Mouse (Mus musculus) liver, embryonic 14 days (tissue): Measurements from ENCODE around the gene Zfp287. TPM values are rescaled to one million over a fixed set of nuclear protein-coding genes. Genes with fewer than 3 reads are reported as not detected.

Experiments used
- polyA plus RNA-seq: library from polyadenylated mRNA; depleted of rRNA; stranded (reverse); fragments of >200 nt; gene quantifications from 2 replicates; pipeline ENCODE4 v1.2.3, GENCODE M21; 2012; rRNA removed

The Zfp287 gene
- 0.18 and 0.28 TPM in 2 replicates for polyA plus RNA-seq

DNA sequence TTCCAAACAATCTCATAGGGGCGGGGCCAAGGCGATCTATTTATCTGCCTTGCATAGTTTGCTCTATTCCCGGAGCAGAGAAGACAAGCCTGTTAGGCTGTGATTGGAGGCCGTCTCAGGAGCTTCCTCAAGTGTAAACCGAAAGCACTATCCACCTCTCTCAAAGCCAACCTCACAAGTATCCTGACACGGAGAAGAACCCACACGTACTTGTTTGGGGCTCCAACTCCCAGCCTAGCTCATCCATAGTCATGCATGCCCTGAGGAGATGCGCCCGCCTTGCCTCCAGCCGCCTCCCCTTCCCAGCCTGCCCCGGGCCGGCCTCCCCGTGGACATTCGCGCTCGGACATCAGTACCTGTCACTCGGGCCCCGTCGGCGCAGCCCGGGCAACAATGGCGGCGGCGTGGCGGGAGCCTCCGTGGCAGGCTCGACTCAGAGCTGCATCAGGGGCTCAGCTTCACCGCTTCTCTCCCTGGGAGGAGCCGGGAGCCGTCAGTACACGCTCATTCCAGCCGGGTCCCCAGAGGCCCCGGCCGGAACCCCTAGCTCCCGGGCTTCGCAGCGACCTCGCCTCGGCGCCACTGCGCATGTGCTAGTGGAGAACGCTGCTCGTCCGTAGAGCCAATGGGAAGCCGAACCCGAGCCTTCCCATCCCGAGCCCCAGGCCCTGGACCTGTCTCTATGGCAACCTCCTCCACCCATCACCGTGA lies at the start of gene Zfp287:
Gene Zfp287, minus strand, starts transcription at position 595 of the 711 bp plus-strand sequence.

DNA sequence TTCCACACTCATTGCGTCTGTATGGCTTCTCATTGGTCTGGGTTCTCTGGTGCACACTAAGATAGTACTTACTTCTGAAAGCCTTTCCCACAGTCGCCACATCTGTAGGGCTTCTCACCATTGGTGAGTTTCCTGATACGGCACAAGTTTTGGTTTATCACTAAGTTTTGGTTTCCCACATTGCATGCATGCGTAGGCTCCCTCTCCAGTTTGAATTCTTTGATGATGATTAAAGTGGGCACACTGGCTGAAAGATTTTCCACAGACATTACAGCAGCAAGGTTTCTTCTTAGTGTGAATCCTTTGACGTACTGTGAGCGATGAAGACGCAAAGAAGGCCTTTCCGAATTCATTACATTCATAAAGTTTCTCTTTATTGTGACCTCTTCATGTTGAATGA lies 21.1 kb upstream of the Zfp287 start, which contains the start of gene Gm10428:
Gene Gm10428, plus strand, starts transcription at position 321 of the 400 bp plus-strand sequence.

Other genes with a start within 250 kb of the Zfp287 start
- 24.1 and 27.2 TPM in 2 replicates for gene Cenpv, start 192.6 kb downstream of the Zfp287 start, polyA plus RNA-seq
- gene Ubb, start 180.7 kb downstream of the Zfp287 start, polyA plus RNA-seq = 918 and 1,034 TPM in 2 replicates
- gene Trpv2, start 157.4 kb downstream of the Zfp287 start, polyA plus RNA-seq = 2.9 and 3.8 TPM in 2 replicates
- 0.98 and 1.1 TPM in 2 replicates for gene Lrrc75a, start 83.4 kb downstream of the Zfp287 start, polyA plus RNA-seq
- 7.4 and 9.2 TPM in 2 replicates for gene Mmgt2, start 83.2 kb downstream of the Zfp287 start, polyA plus RNA-seq
- gene Gm10428, start 21.2 kb upstream of the Zfp287 start, polyA plus RNA-seq = not detected in 2 replicates
- 0.53 and 0.62 TPM in 2 replicates for gene Zfp286, start 57.6 kb upstream of the Zfp287 start, polyA plus RNA-seq
- 0.44 and 0.45 TPM in 2 replicates for gene Trim16, start 88.3 kb upstream of the Zfp287 start, polyA plus RNA-seq
- gene Fbxw10, start 115.2 kb upstream of the Zfp287 start, polyA plus RNA-seq = 0.02 and 0.07 TPM in 2 replicates
- gene Tvp23b, start 147.6 kb upstream of the Zfp287 start, polyA plus RNA-seq = 12.8 and 15.0 TPM in 2 replicates
- gene Cdrt4, start 219.3 kb upstream of the Zfp287 start, polyA plus RNA-seq = not detected in 2 replicates